Mouse (Mus musculus) cerebellum, adult 11 months (tissue): ENCODE results near the gene Gng7.

Source experiments
- DNase-seq: peaks from one replicate; pipeline ENCODE4 v3.0.0; 2022

Gng7 gene

GRCm38 (mm10) chr10:81025639-81026275 is 11.0 kb upstream of the Gng7 start, which contains the start of gene Diras1:
Gene Diras1, minus strand, starts transcription at chr10:81025662.
- no peak for DNase-seq

DNA sequence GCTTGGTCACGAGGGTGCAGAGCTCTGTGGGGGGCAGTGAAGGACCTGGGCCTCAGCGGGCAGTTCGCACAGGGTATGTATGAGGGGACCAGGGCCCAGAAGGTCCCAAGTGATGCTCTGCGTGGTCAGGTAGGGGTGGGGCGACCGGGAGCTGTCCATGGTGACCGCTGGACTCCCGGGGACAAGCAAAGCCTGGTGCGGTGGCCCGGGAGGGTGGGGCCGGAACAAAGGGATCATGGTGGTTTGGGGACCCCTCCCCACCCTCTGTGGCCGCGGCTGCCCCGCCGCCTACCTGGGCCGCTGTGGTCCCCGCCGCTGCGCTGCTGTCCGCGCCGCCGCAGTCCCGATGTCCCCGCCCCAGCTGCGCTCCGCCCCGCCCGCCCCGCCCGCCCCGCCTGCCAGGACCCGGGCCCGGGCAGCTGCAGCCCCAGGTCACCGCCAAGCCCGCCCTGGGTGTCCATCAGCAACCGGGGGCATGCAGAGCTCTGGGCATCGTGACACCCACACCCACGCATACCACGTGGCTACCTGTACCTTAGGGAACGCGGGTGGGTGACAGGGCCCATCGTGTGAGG is 10.4 kb upstream of the Gng7 start:
- peak; percentile 51 for DNase-seq

GRCm38 (mm10) chr10:81024346-81024937 is 9.7 kb upstream of the Gng7 start:
- peak; percentile 37 for DNase-seq

DNA sequence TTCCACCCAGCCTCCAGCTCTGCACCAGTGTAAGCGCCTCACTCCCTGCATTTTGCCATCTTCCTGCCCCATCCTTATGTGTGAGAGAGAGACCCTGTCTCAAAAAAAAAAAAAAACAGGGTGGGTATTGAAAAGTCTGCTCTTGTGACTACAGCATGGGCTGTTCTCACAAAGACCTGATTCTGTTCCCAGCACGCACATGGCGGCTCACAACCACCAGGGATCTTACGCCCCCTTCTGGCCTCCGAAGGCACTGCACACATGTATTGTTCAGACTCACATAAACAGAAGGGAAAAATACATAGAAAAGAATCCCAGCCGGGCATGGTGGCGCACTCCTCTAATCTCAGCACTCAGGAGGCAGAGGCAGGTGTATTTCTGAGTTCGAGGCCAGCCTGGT is 8.0 kb upstream of the Gng7 start:
- no peak for DNase-seq

- no peak for DNase-seq
These were observed 6.9 kb upstream of the Gng7 start for GRCm38 (mm10) chr10:81021547-81022110.

GRCm38 (mm10) chr10:81020207-81020606 is 5.5 kb upstream of the Gng7 start:
- DNase-seq = no peak

DNA sequence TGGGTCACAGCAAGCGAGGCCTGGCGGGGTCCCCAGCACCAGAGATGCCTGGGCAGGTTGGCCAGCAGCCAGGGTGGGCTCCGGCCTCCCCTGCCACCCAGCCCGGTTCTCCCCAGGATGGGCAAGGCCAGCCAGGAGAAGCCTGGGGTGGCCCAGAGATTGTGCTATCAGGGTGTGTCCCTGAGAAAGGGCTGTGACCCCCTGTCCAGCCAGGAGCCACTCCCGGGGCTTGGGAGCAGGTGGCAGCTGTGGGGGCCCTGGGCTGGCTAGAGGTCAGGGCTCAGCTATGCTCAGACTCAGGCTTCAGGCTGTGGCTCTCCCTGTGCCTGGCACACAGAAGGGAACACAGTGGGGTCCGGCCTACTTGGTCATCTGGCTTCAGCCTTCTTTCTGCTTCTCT is 4.9 kb upstream of the Gng7 start:
- no peak for DNase-seq

GRCm38 (mm10) chr10:81018326-81018725 is 3.6 kb upstream of the Gng7 start:
- DNase-seq = peak; percentile 50

GRCm38 (mm10) chr10:81016645-81017044 is 1.9 kb upstream of the Gng7 start:
- peak; percentile 74 for DNase-seq

- DNase-seq = no peak
These were observed 921 bp upstream of the Gng7 start for GRCm38 (mm10) chr10:81015666-81016065.

- no peak for DNase-seq
These were observed 3.9 kb downstream of the Gng7 start for GRCm38 (mm10) chr10:81010851-81011250.

DNA sequence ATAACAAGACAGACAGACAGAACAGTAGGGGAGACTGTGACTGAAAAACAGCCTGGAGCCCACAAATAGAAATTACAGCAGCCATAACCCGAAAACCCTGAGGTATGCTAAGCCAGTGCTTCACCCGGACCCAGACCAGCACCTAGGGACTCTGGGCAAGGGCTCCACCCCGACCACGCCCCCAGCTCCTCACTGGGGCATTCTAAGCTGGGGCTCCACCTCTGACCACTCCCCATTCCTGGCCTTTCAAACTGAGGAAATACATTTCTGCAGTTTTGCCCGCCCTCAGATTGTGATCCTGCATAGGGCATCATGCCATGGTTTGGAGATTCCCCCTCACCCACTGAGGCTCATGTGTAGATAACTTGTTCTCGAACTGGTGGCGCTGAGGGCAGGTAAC is 7.5 kb downstream of the Gng7 start:
- no peak for DNase-seq

DNA sequence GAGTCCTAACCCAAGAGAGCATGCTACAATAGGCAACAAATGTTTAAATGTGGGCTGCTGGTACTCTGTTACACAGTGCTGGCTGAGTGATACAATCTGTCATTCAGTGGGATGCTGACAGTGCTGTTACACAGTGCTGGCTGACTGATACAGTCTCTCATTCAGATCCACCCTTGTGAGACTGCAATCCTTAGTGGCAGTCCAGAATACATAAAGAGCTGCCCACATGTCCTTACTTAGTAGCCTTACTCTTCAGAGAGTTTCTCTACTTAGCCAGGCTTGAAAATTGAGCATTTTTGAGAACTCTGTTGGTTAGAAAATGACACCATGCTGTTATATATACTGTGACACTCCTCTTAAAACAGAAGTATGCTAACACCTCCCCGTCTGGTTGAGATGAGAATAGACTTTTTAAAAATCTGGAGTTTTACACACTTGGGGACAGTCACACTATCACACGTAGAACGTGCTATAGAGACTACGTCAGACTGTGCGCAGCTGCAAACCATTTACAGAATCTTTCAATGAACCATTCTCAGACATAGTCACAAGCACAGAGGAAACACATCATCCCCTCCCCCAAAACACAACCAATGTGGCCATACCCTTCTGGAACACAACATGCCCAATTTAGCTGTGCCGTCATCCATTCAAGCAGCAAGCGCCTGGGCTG is 8.6 kb downstream of the Gng7 start:
- no peak for DNase-seq

DNA sequence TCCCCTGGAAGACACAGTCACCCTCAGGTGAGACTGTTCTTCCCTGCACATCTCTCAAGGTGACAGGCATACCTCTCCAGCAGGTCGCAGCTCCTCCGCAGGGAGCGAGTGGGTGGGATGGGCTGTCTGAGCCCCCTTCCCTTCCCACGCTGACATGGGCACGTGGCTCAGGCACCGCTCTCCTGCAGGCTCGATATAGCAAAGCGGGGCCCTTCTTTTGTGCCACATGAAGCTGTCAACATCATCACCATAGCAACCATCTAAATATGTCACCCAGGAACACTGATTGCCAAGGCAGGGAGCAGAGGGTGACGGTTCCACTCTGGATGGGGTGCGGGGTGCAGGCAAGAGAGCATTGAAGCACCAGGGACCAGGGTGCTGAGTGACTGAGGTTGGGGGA is 13.6 kb downstream of the Gng7 start:
- no peak for DNase-seq

DNA sequence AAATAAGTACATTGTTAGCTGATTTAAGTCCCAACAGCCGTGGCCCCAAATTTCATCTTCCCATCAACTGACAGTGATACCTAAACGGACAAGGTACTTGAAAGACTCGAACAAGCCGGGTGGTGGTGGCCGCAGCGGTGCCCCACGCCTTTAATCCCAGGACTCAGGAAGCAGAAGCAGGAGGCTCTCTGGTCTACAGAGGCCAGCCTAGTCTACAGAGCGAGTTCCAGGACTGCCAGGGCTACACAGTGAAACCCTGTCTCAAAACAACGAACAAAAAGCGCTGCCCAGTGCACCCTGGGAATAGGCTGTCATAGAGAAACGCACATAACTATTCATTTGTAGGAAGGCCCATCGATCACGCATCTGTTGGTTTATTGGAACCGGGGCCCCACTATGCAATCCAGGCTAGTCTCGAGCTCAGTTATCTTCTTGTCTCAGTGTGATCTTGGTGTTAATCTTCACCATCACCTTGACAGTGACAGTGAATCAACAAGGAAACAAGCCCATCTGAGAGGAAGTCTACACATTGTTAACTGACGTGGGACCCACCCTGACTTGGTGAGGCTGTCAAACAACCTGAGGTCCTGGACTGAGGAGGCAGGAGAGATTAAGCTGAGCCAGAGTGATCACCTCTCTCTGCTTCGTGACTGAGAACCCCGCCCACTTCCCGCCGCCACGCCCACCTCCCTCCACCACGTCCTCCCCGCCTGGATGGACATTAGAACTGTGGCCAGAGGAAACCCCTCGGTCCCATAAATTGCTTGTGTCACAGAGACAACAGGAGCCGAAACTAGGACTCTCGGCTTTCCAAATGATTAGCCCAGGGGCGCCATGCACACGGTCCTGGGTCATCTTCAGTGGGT is 14.3 kb downstream of the Gng7 start:
- DNase-seq = no peak

GRCm38 (mm10) chr10:80999362-81000196 is 15.2 kb downstream of the Gng7 start:
- peak; percentile 86 for DNase-seq

DNA sequence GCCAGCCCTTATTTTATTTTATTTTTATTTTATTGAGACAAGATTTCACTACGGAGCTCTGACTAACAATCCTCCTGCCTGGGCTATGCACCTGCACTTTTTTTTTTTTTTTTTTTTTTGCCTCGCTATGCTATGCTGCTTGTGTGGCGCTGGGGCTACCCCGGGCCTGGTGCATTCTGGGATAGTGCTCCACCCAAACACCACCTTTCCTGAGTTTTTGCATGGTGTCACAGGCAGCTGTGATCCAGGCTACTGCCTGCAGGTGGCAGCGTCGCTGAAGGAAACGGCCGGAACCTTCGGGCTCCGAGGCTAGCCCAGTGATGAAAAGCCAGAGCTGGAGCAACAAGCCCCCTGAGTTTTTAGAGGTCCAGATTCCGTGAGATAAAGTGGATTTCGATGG is 16.0 kb downstream of the Gng7 start:
- peak; percentile 67 for DNase-seq

DNA sequence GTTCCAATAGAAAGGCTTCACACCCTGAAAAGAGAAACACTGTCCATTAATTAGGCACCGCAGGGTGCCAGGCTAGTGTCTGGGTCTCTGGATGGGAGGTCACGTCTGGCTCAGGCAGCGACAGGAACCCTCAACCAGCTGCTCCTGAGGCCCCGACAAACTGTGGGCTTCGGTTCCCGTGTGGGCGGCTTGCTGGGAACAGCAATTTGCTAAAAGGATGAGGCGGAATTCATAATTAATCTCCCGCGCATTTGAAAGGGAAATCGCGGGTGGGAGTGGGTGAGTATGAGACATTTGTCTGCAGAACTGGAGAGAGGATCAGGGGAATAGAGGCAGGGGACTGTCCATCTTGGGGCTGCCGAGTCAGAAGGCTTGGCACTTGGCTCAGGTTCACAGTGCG is 16.7 kb downstream of the Gng7 start:
- DNase-seq = no peak

DNA sequence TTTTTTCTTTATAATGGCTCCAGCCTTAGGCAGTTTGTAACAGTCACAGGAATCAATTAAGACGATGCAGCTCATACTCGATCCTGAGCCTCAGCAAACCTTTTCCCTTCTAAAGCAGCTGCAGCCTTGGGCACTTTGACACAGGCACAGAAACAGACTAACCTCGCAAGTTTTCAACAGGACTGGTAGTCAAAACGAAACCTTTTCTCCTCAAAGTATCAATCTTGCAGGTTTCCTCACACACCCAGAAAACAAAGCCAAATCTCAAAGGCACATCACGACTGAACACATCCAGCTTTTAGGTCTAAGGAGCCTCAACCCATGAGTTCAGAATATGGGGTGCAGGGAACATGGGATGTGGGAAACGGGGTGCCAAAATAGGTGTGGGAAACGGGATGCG is 17.4 kb downstream of the Gng7 start:
- no peak for DNase-seq

- no peak for DNase-seq
These were observed 18.2 kb downstream of the Gng7 start for GRCm38 (mm10) chr10:80996501-80996900.

DNA sequence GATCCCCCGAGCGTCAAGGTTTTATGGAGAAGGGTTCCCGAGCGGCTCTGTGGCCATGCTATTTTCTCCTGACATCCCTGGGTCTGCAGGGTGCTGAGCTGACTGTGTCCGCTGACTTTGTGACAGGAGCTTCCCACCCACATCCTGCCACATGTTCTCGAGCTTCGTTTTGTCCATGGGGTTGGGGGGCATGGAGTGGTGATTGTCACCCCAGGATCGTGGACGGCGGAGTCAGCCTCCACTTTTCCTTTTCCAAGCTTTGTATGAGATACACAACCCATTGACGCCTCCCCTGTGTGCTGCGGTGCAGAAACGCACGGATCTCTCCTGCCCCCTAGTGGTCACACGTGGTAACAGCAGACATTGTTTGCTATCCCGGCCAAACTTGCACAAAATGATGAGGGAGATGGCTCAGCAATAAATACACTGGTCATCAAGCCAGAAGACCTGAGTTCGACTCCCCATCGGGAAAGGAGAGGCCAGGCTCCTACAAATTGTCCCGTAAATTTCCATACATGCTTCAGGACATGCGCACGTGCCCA is 19.6 kb downstream of the Gng7 start:
- peak; percentile 86 for DNase-seq
